Mouse (Mus musculus) kidney, embryonic 15.5 days (tissue): ENCODE data around the gene Fam120a. TPM values are rescaled to one million over a fixed set of nuclear protein-coding genes. Genes with fewer than 3 reads are reported as not detected.

Source experiments
- ATAC-seq: fragments of 200-750 bp; cut with Nextera tagmentation; replicated peaks from 2 replicates; pipeline ENCODE4 v1.8.0; 2017; ENCODE audit warnings: moderate TSS enrichment; ENCODE audit not compliant: low FRiP score
- H3K27ac ChIP-seq: fragments of 300-500 bp; sonication (generic); 2 replicates; pipeline ENCODE4 v1.5.1; 2015; ENCODE audit warnings: mild to moderate bottlenecking, inconsistent platforms
- H3K27me3 ChIP-seq: fragments of 300-500 bp; sonication (generic); 2 replicates; pipeline ENCODE4 v1.6.1; 2015; ENCODE audit warnings: inconsistent platforms
- H3K36me3 ChIP-seq: fragments of 300-500 bp; sonication (generic); 2 replicates; pipeline ENCODE4 v1.6.1; 2015; ENCODE audit warnings: inconsistent platforms
- H3K4me1 ChIP-seq: fragments of 300-500 bp; sonication (generic); 2 replicates; pipeline ENCODE4 v1.6.1; 2015; ENCODE audit warnings: inconsistent platforms
- H3K4me2 ChIP-seq: fragments of 300-500 bp; sonication (generic); 2 replicates; pipeline ENCODE4 v1.6.1; 2015; ENCODE audit warnings: moderate library complexity, mild to moderate bottlenecking, inconsistent platforms
- H3K4me3 ChIP-seq: fragments of 300-500 bp; sonication (generic); replicated peaks from 2 replicates; pipeline ENCODE4 v1.5.1; 2015; ENCODE audit warnings: mild to moderate bottlenecking, inconsistent platforms
- H3K9ac ChIP-seq: fragments of 300-500 bp; sonication (generic); 2 replicates; pipeline ENCODE4 v1.6.1; 2015; ENCODE audit warnings: mild to moderate bottlenecking, inconsistent platforms
- H3K9me3 ChIP-seq: fragments of 300-500 bp; sonication (generic); replicated peaks from 2 replicates; pipeline ENCODE4 v1.6.1; 2016; ENCODE audit warnings: inconsistent platforms
- WGBS: fragments of 180-500 bp; shearing (Covaris S2); methylation state at CpG from one replicate; pipeline ENCODE4 v1.1.7; 2015; ENCODE audit warnings: mixed read lengths; 5-methylcytosine and 5-hydroxymethylcytosine counted together
- polyA plus RNA-seq: library from polyadenylated mRNA; unstranded; fragments of >200 nt; fragmentation: Nextera tagmentation; extraction: Ambion mirVana; gene quantifications from 2 replicates; pipeline ENCODE4 v1.2.1, GENCODE M21; 2015

Fam120a gene
- polyA plus RNA-seq, 1 experiment from 2014 or later = 24.4 TPM

DNA sequence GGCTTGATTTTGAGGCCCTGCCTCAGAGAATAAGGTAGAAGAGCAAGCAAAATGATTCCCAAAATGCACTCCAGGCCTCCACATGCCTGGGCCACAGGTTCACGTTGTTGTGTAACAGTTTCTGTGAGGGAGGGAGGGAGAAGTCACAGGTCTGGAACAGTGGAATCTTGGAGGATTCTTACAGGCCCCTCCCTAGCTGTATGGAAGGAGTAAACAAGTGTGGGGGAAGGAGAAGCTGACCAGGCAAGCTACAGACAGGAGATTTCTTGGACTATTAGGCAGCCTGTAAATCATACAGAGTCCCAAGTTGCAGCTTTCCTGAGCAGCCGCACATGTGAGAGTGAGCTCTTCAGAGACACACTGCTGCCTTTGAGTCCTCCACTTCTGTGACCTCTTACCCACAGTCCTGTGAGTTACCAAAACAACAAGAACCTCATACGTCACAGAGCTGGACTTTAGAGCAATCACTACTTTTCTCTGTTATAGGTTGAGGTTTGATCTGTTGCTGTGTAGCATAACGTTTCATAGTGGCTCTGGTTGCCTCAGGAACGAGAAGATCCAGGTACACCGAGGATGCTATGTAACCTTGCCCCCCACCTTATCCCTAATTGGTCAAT is 14.8 kb upstream of the Fam120a start:
- H3K27ac ChIP-seq = peak overlapping the region; percentile 74
- H3K4me3 ChIP-seq = no peak overlapping the region
- H3K9me3 ChIP-seq = no peaks in the 10 kb centered on the region
- H3K27me3 ChIP-seq = no peaks in the 10 kb centered on the region
- ATAC-seq = peak; percentile 88
- 46% methylated on average over 6 of the region's 6 CpGs for WGBS
- H3K9ac ChIP-seq = no peak overlapping the region
- H3K36me3 ChIP-seq = no peaks in the 10 kb centered on the region
- H3K4me1 ChIP-seq = peaks cover 15% of the 10 kb centered on the region
- H3K4me2 ChIP-seq = no peak overlapping the region

DNA sequence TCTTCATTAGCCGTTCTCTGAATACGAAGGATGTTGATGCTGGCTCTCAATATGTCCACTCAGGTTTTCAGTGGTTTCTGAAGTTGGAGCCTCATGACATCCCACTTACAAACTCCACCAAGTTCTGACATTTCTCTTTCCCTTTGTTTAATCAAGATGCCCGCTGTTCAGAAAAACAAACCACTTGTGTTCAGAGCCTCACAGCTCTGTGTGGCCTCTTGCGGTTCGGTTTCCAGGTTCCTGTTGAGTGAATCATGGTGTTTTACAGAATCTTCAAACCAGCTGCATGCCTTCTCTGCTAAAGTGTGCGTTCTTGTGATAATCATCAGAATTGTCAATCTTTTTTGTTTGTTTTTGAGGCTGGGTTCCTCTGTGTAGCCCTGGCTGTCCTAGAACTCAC is 11.3 kb upstream of the Fam120a start:
- no peak overlapping the region for H3K4me3 ChIP-seq
- no peaks in the 10 kb centered on the region for H3K36me3 ChIP-seq
- no peak overlapping the region for H3K9ac ChIP-seq
- WGBS = 65% methylated on average over 6 of the region's 6 CpGs
- ATAC-seq = no peak
- H3K9me3 ChIP-seq = no peaks in the 10 kb centered on the region
- H3K27ac ChIP-seq = no peak overlapping the region
- peaks cover 15% of the 10 kb centered on the region for H3K4me1 ChIP-seq
- H3K4me2 ChIP-seq = no peak overlapping the region
- H3K27me3 ChIP-seq = no peaks in the 10 kb centered on the region

DNA sequence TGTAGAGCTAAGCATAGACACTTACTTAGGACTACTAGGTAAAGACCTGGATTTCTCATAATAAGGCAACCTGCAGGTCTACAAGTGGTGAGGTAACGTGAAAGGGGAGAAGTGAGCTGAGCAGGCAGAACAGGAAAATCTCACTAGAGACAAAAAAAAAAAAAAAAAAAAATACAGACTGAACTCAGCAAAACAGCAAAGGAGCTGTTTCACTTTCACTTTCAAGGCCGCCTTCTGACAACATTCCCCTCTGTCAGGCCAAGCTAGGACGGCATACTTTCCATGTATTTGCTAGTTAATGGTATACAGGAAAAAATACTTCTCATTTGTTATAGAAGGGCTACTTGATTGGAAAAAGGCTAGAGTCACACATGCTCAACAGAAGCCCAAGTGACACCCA is 10.0 kb upstream of the Fam120a start:
- Histone ChIP-seq H3K4me1 (peaks cover 26% of the 10 kb centered on the region), H3K4me3 (no peak overlapping the region), H3K36me3 (no peaks in the 10 kb centered on the region), H3K9me3 (no peaks in the 10 kb centered on the region), H3K27me3 (no peaks in the 10 kb centered on the region), H3K27ac (no peak overlapping the region), H3K9ac (no peak overlapping the region), H3K4me2 (no peak overlapping the region)
- ATAC-seq = no peak
- 62% methylated on average over 3 of the region's 3 CpGs for WGBS

DNA sequence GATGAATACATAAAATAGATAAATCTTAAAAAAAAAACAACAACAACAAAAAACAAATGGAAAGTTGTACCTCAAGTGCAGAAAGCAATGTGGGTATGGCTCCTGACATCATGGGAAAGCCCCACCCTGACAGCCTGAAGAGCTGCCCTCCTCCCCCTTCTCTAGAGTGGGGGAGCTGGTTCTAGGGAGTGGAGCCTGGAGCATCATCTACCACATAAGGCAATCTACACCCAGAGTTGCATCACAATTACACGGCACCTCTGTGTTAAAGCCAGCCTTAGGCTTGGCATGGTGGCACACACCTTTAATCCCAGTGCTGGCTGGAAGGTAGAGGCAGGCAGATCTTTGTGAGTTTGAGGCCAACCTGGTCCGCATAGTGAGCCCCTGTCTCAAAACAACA is 6.9 kb upstream of the Fam120a start:
- no peak overlapping the region for H3K27ac ChIP-seq
- ATAC-seq = no peak
- no peak overlapping the region for H3K4me2 ChIP-seq
- 0 out of 2 replicates have a peak, but pooled peaks cover 8% of the 10 kb centered on the region for H3K36me3 ChIP-seq
- H3K27me3 ChIP-seq = no peaks in the 10 kb centered on the region
- peaks cover 40% of the 10 kb centered on the region for H3K4me1 ChIP-seq
- no peak overlapping the region for H3K4me3 ChIP-seq
- no peak overlapping the region for H3K9ac ChIP-seq
- 83% methylated on average over 2 of the region's 2 CpGs for WGBS
- no peaks in the 10 kb centered on the region for H3K9me3 ChIP-seq

DNA sequence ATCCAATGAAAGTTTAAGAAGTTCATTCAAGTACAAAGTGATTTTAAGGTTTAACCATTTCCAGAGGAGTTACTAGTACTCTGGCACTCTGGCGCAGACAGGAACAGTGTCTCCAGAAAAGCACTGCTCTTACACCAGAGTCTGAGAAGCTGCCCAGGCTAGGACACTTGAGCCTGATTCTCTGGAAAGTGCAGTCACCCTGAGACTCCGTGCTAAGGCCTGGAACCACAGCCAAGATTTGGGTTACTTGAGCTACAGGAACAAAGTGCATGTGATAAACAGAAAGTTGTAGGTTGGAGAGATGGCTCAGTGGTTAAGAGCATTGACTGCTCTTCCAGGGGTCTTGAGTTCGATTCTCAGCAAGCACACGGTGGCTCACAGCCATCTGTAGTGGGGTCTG is 6.4 kb upstream of the Fam120a start:
- Histone ChIP-seq H3K4me1 (peaks cover 44% of the 10 kb centered on the region), H3K36me3 (0 out of 2 replicates have a peak, but pooled peaks cover 8% of the 10 kb centered on the region), H3K27me3 (no peaks in the 10 kb centered on the region), H3K27ac (no peak overlapping the region), H3K9me3 (no peaks in the 10 kb centered on the region), H3K9ac (no peak overlapping the region), H3K4me3 (no peak overlapping the region), H3K4me2 (no peak overlapping the region)
- no peak for ATAC-seq
- WGBS = 82% methylated on average over 4 of the region's 4 CpGs

DNA sequence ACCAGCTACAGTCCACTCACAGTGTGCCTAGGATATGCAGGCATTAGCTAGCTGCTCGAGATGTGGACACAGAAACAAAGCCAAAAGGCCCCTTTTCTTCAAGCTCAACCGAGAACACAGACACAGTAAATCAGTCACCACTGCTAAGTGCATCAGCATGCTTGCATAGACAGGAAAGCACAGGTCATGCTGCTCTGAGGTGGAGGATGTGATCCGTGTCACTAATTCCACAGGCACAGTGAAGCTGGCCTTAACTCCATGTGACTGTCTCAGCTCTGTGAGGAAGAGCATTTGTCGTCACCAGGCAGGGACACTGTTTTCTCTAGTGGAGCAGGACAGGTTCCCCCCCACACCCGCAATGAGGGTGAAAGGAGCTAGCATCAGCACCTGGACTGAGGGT is 5.4 kb upstream of the Fam120a start:
- Histone ChIP-seq H3K4me2 (no peak overlapping the region), H3K27me3 (no peaks in the 10 kb centered on the region), H3K27ac (peak overlapping the region; percentile 64), H3K9ac (no peak overlapping the region), H3K36me3 (0 out of 2 replicates have a peak, but pooled peaks cover 8% of the 10 kb centered on the region), H3K9me3 (no peaks in the 10 kb centered on the region), H3K4me1 (peaks cover 43% of the 10 kb centered on the region), H3K4me3 (no peak overlapping the region)
- 22% methylated on average over 5 of the region's 5 CpGs for WGBS
- ATAC-seq = peak; percentile 72

DNA sequence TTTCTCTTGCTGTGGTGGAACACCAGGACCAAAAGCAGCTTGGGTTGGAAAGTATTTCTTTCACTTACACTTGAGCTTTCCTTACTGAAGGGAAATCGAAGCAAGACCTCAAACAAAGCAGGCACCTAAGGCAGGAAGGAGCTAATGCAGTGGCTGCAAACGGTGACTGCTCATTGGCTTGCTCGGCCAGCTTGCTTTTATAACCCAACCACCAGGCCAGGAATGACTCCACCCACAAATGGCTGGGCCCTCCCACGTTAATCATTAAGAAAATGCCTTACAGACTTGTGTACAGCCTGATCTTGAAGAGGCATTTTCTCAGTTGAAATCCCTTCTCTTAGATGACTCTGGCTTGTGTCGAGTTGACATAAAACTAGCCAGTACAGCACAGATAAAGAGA is 3.2 kb upstream of the Fam120a start:
- no peak for ATAC-seq
- H3K4me2 ChIP-seq = no peak overlapping the region

DNA sequence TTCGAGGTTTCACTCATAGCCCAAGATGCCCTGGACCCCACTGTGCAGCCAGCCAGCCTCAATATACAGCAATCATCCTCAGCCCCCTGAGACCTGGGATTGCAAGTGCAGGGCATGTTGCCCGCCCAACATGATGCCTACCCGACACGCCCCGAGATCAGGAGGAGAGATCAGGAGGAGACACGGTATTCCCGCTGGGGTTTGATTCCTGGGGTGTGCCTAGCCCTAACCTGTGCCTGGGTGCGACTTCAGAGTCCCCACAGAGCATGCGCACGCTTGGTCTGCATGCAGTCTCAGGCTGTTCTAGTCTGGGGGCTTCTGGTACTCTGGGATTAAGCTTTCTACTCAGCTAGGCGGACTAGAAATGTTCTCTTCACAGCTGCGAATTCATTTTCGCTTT is 2.7 kb upstream of the Fam120a start:
- Histone ChIP-seq H3K4me1 (peaks cover 52% of the 10 kb centered on the region), H3K27ac (peak overlapping the region; percentile 84), H3K9me3 (no peaks in the 10 kb centered on the region), H3K27me3 (no peaks in the 10 kb centered on the region), H3K9ac (no peak overlapping the region; the same call in 1 of the 2 replicates), H3K4me3 (no peak overlapping the region), H3K36me3 (0 out of 2 replicates have a peak, but pooled peaks cover 8% of the 10 kb centered on the region), H3K4me2 (no peak overlapping the region)
- ATAC-seq = no peak
- WGBS = 77% methylated on average over 13 of the region's 13 CpGs

More for the DNA sequence above, 3.2 kb upstream of the Fam120a start:
- Histone ChIP-seq H3K27ac (peak overlapping the region; percentile 84), H3K9ac (no peak overlapping the region; the same call in 1 of the 2 replicates), H3K36me3 (0 out of 2 replicates have a peak, but pooled peaks cover 8% of the 10 kb centered on the region), H3K27me3 (no peaks in the 10 kb centered on the region), H3K9me3 (no peaks in the 10 kb centered on the region), H3K4me3 (no peak overlapping the region), H3K4me1 (peaks cover 47% of the 10 kb centered on the region)
- 46% methylated on average over 5 of the region's 5 CpGs for WGBS

DNA sequence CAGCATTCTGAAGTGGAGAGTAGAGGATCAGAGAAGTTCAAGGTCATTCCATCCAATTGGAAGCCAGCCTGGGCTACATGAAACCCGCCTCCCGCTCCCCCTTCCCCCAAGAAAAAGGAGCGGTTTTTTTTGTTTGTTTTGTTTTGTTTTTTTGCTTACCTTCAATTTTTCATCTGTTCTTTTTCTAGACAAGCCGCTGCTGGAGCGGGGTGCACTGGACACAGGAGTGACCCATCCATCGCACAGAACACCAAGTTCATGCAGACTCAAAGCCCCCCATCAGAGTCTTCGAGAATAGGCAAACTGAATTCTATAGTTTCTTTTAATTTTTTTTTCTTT is 902 bp upstream of the Fam120a start:
- Histone ChIP-seq H3K27me3 (no peaks in the 10 kb centered on the region), H3K27ac (peak overlapping the region; percentile 99), H3K36me3 (0 out of 2 replicates have a peak, but pooled peaks cover 8% of the 10 kb centered on the region), H3K9me3 (no peaks in the 10 kb centered on the region), H3K4me2 (peak overlapping the region; percentile 91), H3K9ac (peak overlapping the region; percentile 94), H3K4me1 (peaks cover 66% of the 10 kb centered on the region), H3K4me3 (peak overlapping the region; percentile 96)
- no peak for ATAC-seq
- WGBS = 12% methylated on average over 7 of the region's 7 CpGs

DNA sequence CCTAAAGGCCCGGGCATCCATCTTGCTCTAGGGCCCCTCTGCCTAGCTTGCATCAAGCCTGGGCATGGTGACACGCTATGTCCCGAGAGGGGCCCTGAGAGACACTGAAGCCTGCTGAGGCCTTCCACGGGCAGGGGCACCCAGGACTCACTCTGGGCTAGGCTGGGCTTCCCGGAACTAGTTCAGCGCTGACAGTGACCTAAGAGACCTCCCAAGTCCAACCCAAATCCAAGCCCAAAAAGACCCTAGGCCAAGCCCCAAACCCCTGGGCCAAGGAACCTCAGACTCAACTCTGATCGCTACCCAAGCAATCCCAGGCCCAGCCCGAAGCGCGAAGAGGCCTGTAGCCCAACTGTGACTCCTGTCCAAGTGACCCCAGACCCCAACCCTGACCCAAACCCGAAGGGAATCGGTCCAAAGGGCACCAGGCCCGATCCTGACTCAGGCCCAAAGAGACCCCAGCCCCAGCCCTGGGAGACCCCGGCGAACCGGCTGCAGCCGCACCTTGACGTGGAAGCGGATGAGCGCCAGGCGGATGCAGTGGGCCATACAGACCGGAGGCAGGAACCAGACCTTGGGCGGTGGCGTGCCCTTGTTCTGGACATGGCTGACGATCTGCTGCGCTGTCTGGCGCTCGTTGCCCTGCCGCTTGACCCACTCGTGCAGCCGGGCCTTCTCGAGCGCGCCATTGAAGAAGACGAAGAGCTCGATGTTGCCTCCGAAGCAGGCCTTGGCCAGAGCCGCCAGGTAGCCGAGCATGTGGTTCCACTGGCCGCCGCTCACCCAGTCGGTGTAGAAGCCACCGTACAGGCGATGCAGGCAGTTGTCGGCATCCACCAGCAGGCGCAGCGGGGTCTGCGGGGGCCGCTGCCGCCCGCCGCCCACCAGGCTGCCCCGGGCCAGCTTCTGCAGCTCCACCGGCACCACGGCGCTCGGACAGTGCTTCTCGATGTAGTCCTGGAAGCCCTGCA is 681 bp downstream of the Fam120a start:
- Histone ChIP-seq H3K36me3 (0 out of 2 replicates have a peak, but pooled peaks cover 8% of the 10 kb centered on the region), H3K4me1 (peaks cover 62% of the 10 kb centered on the region), H3K4me2 (peak overlapping the region; percentile 91), H3K9me3 (no peaks in the 10 kb centered on the region), H3K27ac (peak overlapping the region; percentile 99), H3K4me3 (peak overlapping the region; percentile 96), H3K9ac (peak overlapping the region; percentile 94), H3K27me3 (no peaks in the 10 kb centered on the region)
- WGBS = under 1% methylated on average over 58 of the region's 58 CpGs
- peak; percentile 19 for ATAC-seq

DNA sequence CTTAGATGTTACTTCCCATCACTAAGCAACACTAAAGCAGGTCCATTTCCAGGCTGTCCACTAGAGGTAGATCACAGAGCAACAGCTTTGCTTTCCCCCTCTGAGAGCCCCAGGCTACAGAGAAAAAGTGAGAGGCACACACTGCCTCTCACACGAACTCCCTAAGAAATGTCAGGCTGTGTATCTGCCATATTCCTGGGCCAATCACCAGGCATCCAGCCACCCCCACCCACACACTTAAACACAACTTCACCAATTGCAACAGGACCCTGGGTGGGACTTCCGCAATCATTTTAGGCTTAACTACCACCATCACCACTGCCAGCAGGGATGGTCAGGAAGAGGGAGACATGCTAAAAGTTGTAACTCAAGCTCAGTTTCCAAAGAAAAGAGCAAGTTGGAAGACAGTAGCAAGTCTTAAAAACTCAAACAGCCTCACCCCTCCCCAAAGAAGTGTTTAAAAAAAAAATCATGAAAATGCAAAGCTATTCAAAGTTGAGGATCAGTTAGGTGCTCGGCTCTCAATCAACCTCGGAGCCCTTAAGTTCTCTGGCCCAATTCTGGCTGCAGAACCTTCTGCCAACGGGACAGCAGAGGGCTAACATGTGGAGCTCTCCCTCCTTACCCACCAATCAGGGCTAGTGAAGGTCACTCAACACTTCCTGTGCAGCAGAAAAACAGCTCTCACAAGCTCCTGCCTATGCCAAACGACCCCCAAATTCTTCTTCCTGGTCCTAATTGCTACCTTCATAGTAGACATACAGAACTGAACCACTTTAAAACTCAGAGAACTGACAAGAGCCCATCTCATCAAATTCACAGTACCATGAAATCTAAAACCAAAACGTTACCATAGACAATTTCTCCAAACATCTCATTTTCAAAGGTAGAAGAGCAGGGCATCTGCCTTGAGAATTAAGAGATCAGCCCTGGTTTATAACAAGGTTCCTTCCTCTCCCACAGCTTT is 2.0 kb downstream of the Fam120a start:
- Histone ChIP-seq H3K9ac (peak overlapping the region; percentile 94), H3K36me3 (0 out of 2 replicates have a peak, but pooled peaks cover 5% of the 10 kb centered on the region), H3K4me3 (peak overlapping the region; percentile 96), H3K9me3 (no peaks in the 10 kb centered on the region), H3K27me3 (no peaks in the 10 kb centered on the region), H3K27ac (peak overlapping the region; percentile 99), H3K4me2 (peak overlapping the region; percentile 91), H3K4me1 (peaks cover 55% of the 10 kb centered on the region)
- 8% methylated on average over 7 of the region's 7 CpGs for WGBS
- ATAC-seq = peak; percentile 52
